26 mouse cellular contexts compared by ENCODE assay signal in the genomic region with DNA sequence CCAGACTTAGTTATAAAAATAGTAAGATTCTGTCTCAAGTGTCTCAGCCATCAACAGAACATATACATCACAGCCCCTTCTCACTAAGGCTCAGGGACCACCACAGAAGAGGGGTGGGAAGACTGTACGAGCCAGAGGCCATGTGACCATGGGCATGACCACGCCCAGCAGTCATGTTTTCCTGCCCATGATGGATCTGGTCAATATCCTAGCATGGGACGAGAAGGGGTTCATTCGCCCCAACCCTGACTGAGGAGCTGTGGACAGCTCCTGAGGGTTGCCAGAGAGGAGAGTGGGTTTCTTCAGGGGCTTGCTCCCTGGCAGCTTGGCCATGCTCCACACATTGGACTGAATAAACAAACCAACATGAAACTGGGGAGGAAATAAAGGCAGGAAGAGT.
"Had no signal": no experiment of that assay in that cellular context is flagged by ENCODE, and none has a peak within 500 bp of the region (broad histone marks: within the 10 kb centered on the region; RNA-seq: fewer than 3 reads in every experiment).

No protein-coding gene starts in this region.

- ATAC-seq: forebrain, embryonic 13.5 days; forebrain, embryonic 14.5 days; forebrain, embryonic 15.5 days; forebrain, embryonic 16.5 days; forebrain, postnatal 0 days had no signal

- H3K27me3 ChIP-seq: embryonic facial prominence, embryonic 12.5 days; embryonic facial prominence, embryonic 13.5 days; embryonic facial prominence, embryonic 15.5 days; forebrain, embryonic 12.5 days; forebrain, embryonic 13.5 days; forebrain, embryonic 15.5 days had no signal

- H3K36me3 ChIP-seq: embryonic facial prominence, embryonic 10.5 days; embryonic facial prominence, embryonic 12.5 days; embryonic facial prominence, embryonic 13.5 days; embryonic facial prominence, embryonic 15.5 days; forebrain, embryonic 10.5 days; forebrain, embryonic 12.5 days; forebrain, embryonic 15.5 days had no signal

- H3K9ac ChIP-seq: embryonic facial prominence, embryonic 12.5 days; embryonic facial prominence, embryonic 13.5 days; embryonic facial prominence, embryonic 15.5 days; forebrain, embryonic 12.5 days; forebrain, embryonic 13.5 days; forebrain, embryonic 15.5 days; forebrain, postnatal 0 days had no signal

- H3K4me3 ChIP-seq: embryonic facial prominence, embryonic 10.5 days; embryonic facial prominence, embryonic 12.5 days; embryonic facial prominence, embryonic 13.5 days; embryonic facial prominence, embryonic 15.5 days; erythroblast, embryonic 14.5 days; forebrain, embryonic 10.5 days; forebrain, embryonic 12.5 days; forebrain, embryonic 13.5 days; forebrain, embryonic 15.5 days; gastrocnemius, adult 2 months; heart, adult 2 months had no signal

- H3K27ac ChIP-seq: embryonic facial prominence, embryonic 10.5 days; embryonic facial prominence, embryonic 12.5 days; embryonic facial prominence, embryonic 13.5 days; embryonic facial prominence, embryonic 15.5 days; forebrain, embryonic 10.5 days; forebrain, embryonic 12.5 days; forebrain, embryonic 13.5 days; forebrain, embryonic 15.5 days; gastrocnemius, adult 2 months; heart, adult 2 months had no signal

- H3K4me2 ChIP-seq: embryonic facial prominence, embryonic 12.5 days; embryonic facial prominence, embryonic 13.5 days; embryonic facial prominence, embryonic 15.5 days; forebrain, embryonic 12.5 days; forebrain, embryonic 13.5 days; forebrain, embryonic 15.5 days had no signal

- DNase-seq: cerebellum, adult 8-10 months; cerebellum, adult 9-10 months; cerebellum, adult 9-11 months; cerebellum, postnatal 10 days; cerebellum, postnatal 14 days; cerebellum, postnatal 36 days; embryo, embryonic 11 days; forebrain, postnatal 0 days; gastrocnemius, adult 2 months; gastrocnemius, postnatal 10 days; gastrocnemius, postnatal 14 days; gastrocnemius, postnatal 25 days; gastrocnemius, postnatal 36 days; heart, adult 18-20 months; heart, adult 2 months had no signal

- H3K9me3 ChIP-seq: embryonic facial prominence, embryonic 10.5 days; embryonic facial prominence, embryonic 12.5 days; embryonic facial prominence, embryonic 13.5 days; embryonic facial prominence, embryonic 15.5 days; forebrain, embryonic 10.5 days; forebrain, embryonic 12.5 days; forebrain, embryonic 13.5 days; forebrain, embryonic 15.5 days had no signal
